Mouse (Mus musculus) CH12.LX (cell line): ENCODE results near the gene Gjd3. TPM values are rescaled to one million over a fixed set of nuclear protein-coding genes. Genes with fewer than 3 reads are reported as not detected.

Experiments
- DNase-seq: peaks from one replicate; pipeline ENCODE4 v3.0.0-alpha.2; 2013; ENCODE audit errors: extremely low read depth
- H3K27ac ChIP-seq: 2 replicates; pipeline ENCODE4 v1.5.1; 2012; ENCODE audit warnings: low read depth, mild to moderate bottlenecking, control low read depth, moderate library complexity; ENCODE audit not compliant: insufficient read depth
- H3K27me3 ChIP-seq: replicated peaks from 2 replicates; pipeline ENCODE3; 2012; ENCODE audit warnings: inconsistent platforms
- H3K36me3 ChIP-seq, 2 experiments: replicated peaks in 1 of 2; 2 replicates each; pipeline versions ENCODE3 to v1.6.1; 2012; ENCODE audit warnings: inconsistent platforms in 1 of 2, low read length in 1 of 2, mild to moderate bottlenecking in 1 of 2, mixed read lengths in 1 of 2, moderate library complexity in 1 of 2; ENCODE audit not compliant: control insufficient read depth in 1 of 2, insufficient read depth in 1 of 2
- H3K4me1 ChIP-seq, 2 experiments: 2 replicates each; pipeline ENCODE4 v1.6.1; 2012; ENCODE audit warnings: inconsistent platforms in 1 of 2, moderate library complexity in 1 of 2; ENCODE audit not compliant: insufficient read depth in 2 of 2, control insufficient read depth in 1 of 2
- H3K4me2 ChIP-seq: 2 replicates; pipeline ENCODE4 v1.6.1; 2012; ENCODE audit warnings: low read depth, mild to moderate bottlenecking, control low read depth; ENCODE audit not compliant: poor library complexity, insufficient read depth, severe bottlenecking
- H3K4me3 ChIP-seq, 3 experiments: fragments of 150-350 bp in 1 of 3; sonication (generic) in 1 of 3; replicated peaks in 1 of 3; 2 replicates each; pipeline versions ENCODE3 to v1.5.1; 2011 to 2012; ENCODE audit warnings: low read depth in 2 of 3, low read length in 2 of 3, mild to moderate bottlenecking in 2 of 3, moderate library complexity in 2 of 3, control low read depth in 1 of 3, improper control_type of control experiment in 1 of 3, inconsistent platforms in 1 of 3, mixed read lengths in 1 of 3; ENCODE audit not compliant: poor library complexity in 1 of 3
- H3K79me2 ChIP-seq: replicated peaks from 2 replicates; pipeline ENCODE4 v1.6.1; 2012; ENCODE audit warnings: mild to moderate bottlenecking, moderate library complexity; ENCODE audit not compliant: control insufficient read depth, poor library complexity, insufficient read depth, severe bottlenecking; ENCODE audit errors: extremely low read depth
- H3K9ac ChIP-seq: 2 replicates; pipeline ENCODE4 v1.6.1; 2012; ENCODE audit warnings: low read depth, mild to moderate bottlenecking, control low read depth, moderate library complexity; ENCODE audit not compliant: insufficient read depth
- H3K9me3 ChIP-seq: replicated peaks from 2 replicates; pipeline ENCODE3; 2012; ENCODE audit warnings: low read length, inconsistent platforms, mixed read lengths
- BHLHE40 ChIP-seq: IDR thresholded peaks from 2 replicates; pipeline ENCODE4 v1.6.1; 2011; ENCODE audit warnings: mild to moderate bottlenecking, low read depth, low read length, improper control_type of control experiment
- CTCF ChIP-seq, 2 experiments: IDR thresholded peaks in 1 of 2; conservative IDR thresholded peaks in 1 of 2; 2 replicates each; pipeline ENCODE4 v1.5.1; 2011 to 2012; ENCODE audit warnings: low read depth in 2 of 2, low read length in 2 of 2, improper control_type of control experiment in 1 of 2, inconsistent platforms in 1 of 2, mild to moderate bottlenecking in 1 of 2, moderate library complexity in 1 of 2
- IRF4 ChIP-seq: IDR thresholded peaks from 2 replicates; pipeline ENCODE4 v1.6.1; 2014; ENCODE audit warnings: low read depth, mild to moderate bottlenecking, inconsistent platforms, low read length, improper control_type of control experiment
- KAT2A ChIP-seq: IDR thresholded peaks from 2 replicates; pipeline ENCODE4 v1.6.1; 2012; ENCODE audit warnings: low read length, improper control_type of control experiment, inconsistent platforms; ENCODE audit not compliant: insufficient replicate concordance
- MAFK ChIP-seq: IDR thresholded peaks from 2 replicates; pipeline ENCODE4 v1.6.1; 2011; ENCODE audit warnings: low read length, improper control_type of control experiment; ENCODE audit not compliant: insufficient replicate concordance
- MAZ ChIP-seq: IDR thresholded peaks from 2 replicates; pipeline ENCODE4 v1.6.1; 2012; ENCODE audit warnings: low read depth, mild to moderate bottlenecking, inconsistent platforms, low read length, improper control_type of control experiment, moderate library complexity
- MEF2A ChIP-seq: IDR thresholded peaks from 2 replicates; pipeline ENCODE4 v1.6.1; 2014; ENCODE audit warnings: low read depth, mild to moderate bottlenecking, inconsistent platforms, low read length, improper control_type of control experiment, borderline replicate concordance
- MXI1 ChIP-seq: IDR thresholded peaks from 2 replicates; pipeline ENCODE4 v1.6.1; 2011; ENCODE audit warnings: mild to moderate bottlenecking, low read depth, low read length, improper control_type of control experiment
- PAX5 ChIP-seq: IDR thresholded peaks from 2 replicates; pipeline ENCODE4 v1.6.1; 2012; ENCODE audit warnings: low read length, inconsistent platforms, mixed read lengths
- POLR2A ChIP-seq: IDR thresholded peaks from 2 replicates; pipeline ENCODE4 v1.6.1; 2011; ENCODE audit warnings: low read depth, mild to moderate bottlenecking, improper control_type of control experiment, low read length
- RAD21 ChIP-seq: IDR thresholded peaks from 2 replicates; pipeline ENCODE4 v1.6.1; 2011; ENCODE audit warnings: low read depth, mild to moderate bottlenecking, low read length, improper control_type of control experiment, moderate library complexity
- SIN3A ChIP-seq: IDR thresholded peaks from 2 replicates; pipeline ENCODE4 v1.6.1; 2012; ENCODE audit warnings: low read length, improper control_type of control experiment, inconsistent platforms
- UBTF ChIP-seq: IDR thresholded peaks from 2 replicates; pipeline ENCODE4 v1.6.1; 2012; ENCODE audit warnings: low read depth, mild to moderate bottlenecking, inconsistent platforms, low read length, improper control_type of control experiment, moderate library complexity
- ZKSCAN1 ChIP-seq: IDR thresholded peaks from 2 replicates; pipeline ENCODE4 v1.6.1; 2012; ENCODE audit warnings: low read depth, inconsistent platforms, low read length, improper control_type of control experiment, borderline replicate concordance
- ZMIZ1 ChIP-seq: IDR thresholded peaks from 2 replicates; pipeline ENCODE4 v1.6.1; 2012; ENCODE audit warnings: low read depth, mild to moderate bottlenecking, inconsistent platforms, low read length, improper control_type of control experiment
- dilution Hi-C: fragments of 300-500 bp; cut with MboI; formaldehyde crosslinking; loops from 2 replicates; pipeline ENCODE4 v1.14.3; 2020; ENCODE audit warnings: low sequenced_read_pairs; ENCODE audit not compliant: extremely low pct_unique_long_range_greater_than_20kb, extremely low pct_ligation_motif_present
- in situ Hi-C: fragments of 300-500 bp; cut with MboI; formaldehyde crosslinking; loops from 3 replicates; pipeline ENCODE4 v1.14.3; 2019; ENCODE audit warnings: low sequenced_read_pairs, low pct_ligation_motif_present, low pct_unique_long_range_greater_than_20kb, mixed read lengths
- polyA plus RNA-seq: library from polyadenylated mRNA; unstranded; fragments of >175 nt; gene quantifications from 2 replicates; pipeline ENCODE4 v1.2.1, GENCODE M21; 2012; ENCODE audit warnings: low read depth; ENCODE audit not compliant: insufficient read length
- total RNA-seq, 2 experiments: library from RNA; depleted of rRNA; stranded (reverse); fragments of 300-350 nt in 1 of 2; fragments of >200 nt in 1 of 2; gene quantifications; 2 replicates each; pipeline ENCODE4 v1.2.3; 2012 to 2014

Gjd3 gene
- total and polyA plus RNA-seq, 3 experiments, result 0.47 TPM; not detected in 2

- no peak overlapping the region for H3K4me2 ChIP-seq
- TF ChIP-seq POLR2A (peak; percentile 21; the same call in 1 of the 2 replicates), BHLHE40 (no peak), MAZ (no peak), MEF2A (no peak), SIN3A (no peak), MXI1 (no peak), ZKSCAN1 (no peak)
- H3K27me3 ChIP-seq, result no peaks in the 10 kb centered on the region
- no peak overlapping the region for H3K27ac ChIP-seq
- in situ Hi-C loops (no loop called here), dilution Hi-C loops (no loop called here)
- no peak overlapping the region for H3K9ac ChIP-seq
- peaks cover 7% of the 10 kb centered on the region for H3K79me2 ChIP-seq
- H3K36me3 ChIP-seq, result peaks cover 80 to 98% of the 10 kb centered on the region in 2 experiments
- no peaks in the 10 kb centered on the region for H3K4me1 ChIP-seq
- H3K9me3 ChIP-seq, result no peaks in the 10 kb centered on the region
- no peak for DNase-seq
- no peak overlapping the region for H3K4me3 ChIP-seq
Observed at GRCm38 (mm10) chr11:98999243-98999642, 16.4 kb upstream of the Gjd3 start.

GRCm38 (mm10) chr11:98998776-98999175 lies 16.0 kb upstream of the Gjd3 start:
- Histone ChIP-seq H3K9ac (no peak overlapping the region), H3K27ac (no peak overlapping the region), H3K4me3 (no peak overlapping the region)

GRCm38 (mm10) chr11:98997659-98998058 lies 14.8 kb upstream of the Gjd3 start:
- Histone ChIP-seq H3K27me3 (no peaks in the 10 kb centered on the region), H3K36me3 (peaks cover 85 to 98% of the 10 kb centered on the region in 2 experiments), H3K9ac (no peak overlapping the region), H3K79me2 (peaks cover 4% of the 10 kb centered on the region), H3K27ac (no peak overlapping the region), H3K4me3 (no peak overlapping the region), H3K4me1 (no peaks in the 10 kb centered on the region), H3K4me2 (no peak overlapping the region)
- DNase-seq, result no peak
- dilution Hi-C loops, result no loop called here
- TF ChIP-seq MAFK, result no peak
- TF ChIP-seq POLR2A, result no peak
- no peak for TF ChIP-seq PAX5
- no peak for TF ChIP-seq UBTF
- TF ChIP-seq ZMIZ1, result no peak
- TF ChIP-seq RAD21, result no peak
- TF ChIP-seq IRF4, result no peak
- TF ChIP-seq, all 38 proteins: peak for 0
- in situ Hi-C loops, result no loop called here
- no peaks in the 10 kb centered on the region for H3K9me3 ChIP-seq

More at GRCm38 (mm10) chr11:98998776-98999175, 16.0 kb upstream of the Gjd3 start:
- no peak for DNase-seq
- Histone ChIP-seq H3K4me2 (no peak overlapping the region), H3K9me3 (no peaks in the 10 kb centered on the region), H3K36me3 (peaks cover 81 to 98% of the 10 kb centered on the region in 2 experiments), H3K4me1 (no peaks in the 10 kb centered on the region)
- in situ Hi-C loops (no loop called here), dilution Hi-C loops (no loop called here)
- TF ChIP-seq KAT2A (no peak), CTCF (conservative IDR thresholded peaks at IDR 0.05 in 1 of 2, IDR thresholded peaks at IDR 0.05 in 1 of 2; ENCODE audit: low read depth in 2 of 2, low read length in 2 of 2) (peak in 1 of 2 experiments; percentile 18; a peak in 1 of 4 replicates)
- TF ChIP-seq, all 38 proteins: peak for 1
- Histone ChIP-seq H3K27me3 (no peaks in the 10 kb centered on the region), H3K79me2 (peaks cover 4% of the 10 kb centered on the region)
